Mouse (Mus musculus): ENCODE results near the gene Lmntd1. TPM values are rescaled to one million over a fixed set of nuclear protein-coding genes. Genes with fewer than 3 reads are reported as not detected.

The Lmntd1 gene
- polyA plus RNA-seq, 1 experiment from 2014 or later, result 0.20 TPM

- H3K4me2 ChIP-seq (ENCODE audit: low read depth, low read length), result no peak overlapping the region
- H3K36me3 ChIP-seq (replicated peaks; ENCODE audit: control insufficient read depth, insufficient read depth, low read depth, low read length), result no peaks in the 10 kb centered on the region
- no peak overlapping the region for H3K4me3 ChIP-seq (ENCODE audit: low read depth, low read length)
- ATAC-seq (replicated peaks; ENCODE audit: insufficient number of reproducible peaks, low FRiP score, low TSS enrichment, low read depth) (no peak), DNase-seq (ENCODE audit: low spot score) (no peak)
- 81% methylated on average over 21 of the region's 21 CpGs for WGBS
- H3K9ac ChIP-seq (replicated peaks; ENCODE audit: low read length), result no peak overlapping the region
- no peaks in the 10 kb centered on the region for H3K27me3 ChIP-seq (ENCODE audit: control insufficient read depth, insufficient read depth, low read length)
- no peaks in the 10 kb centered on the region for H3K9me3 ChIP-seq (replicated peaks; ENCODE audit: control insufficient read depth, low read length)
- no peaks in the 10 kb centered on the region for H3K4me1 ChIP-seq (ENCODE audit: control insufficient read depth, insufficient read depth, low read length)
- no peak overlapping the region for H3K27ac ChIP-seq (replicated peaks; ENCODE audit: low read depth, low read length)
Observed at GRCm38 (mm10) chr6:145585052-145585973, 28.8 kb downstream of the Lmntd1 start.

- Histone ChIP-seq H3K27me3 (ENCODE audit: control insufficient read depth, insufficient read depth, low read length) (no peaks in the 10 kb centered on the region), H3K4me3 (ENCODE audit: low read depth, low read length) (no peak overlapping the region), H3K4me2 (ENCODE audit: low read depth, low read length) (no peak overlapping the region), H3K36me3 (replicated peaks; ENCODE audit: control insufficient read depth, insufficient read depth, low read depth, low read length) (no peaks in the 10 kb centered on the region), H3K4me1 (ENCODE audit: control insufficient read depth, insufficient read depth, low read length) (no peaks in the 10 kb centered on the region), H3K9me3 (replicated peaks; ENCODE audit: control insufficient read depth, low read length) (no peaks in the 10 kb centered on the region), H3K9ac (replicated peaks; ENCODE audit: low read length) (no peak overlapping the region), H3K27ac (replicated peaks; ENCODE audit: low read depth, low read length) (no peak overlapping the region)
- DNase-seq (ENCODE audit: low spot score) (no peak), ATAC-seq (replicated peaks; ENCODE audit: insufficient number of reproducible peaks, low FRiP score, low TSS enrichment, low read depth) (no peak)
- 65% methylated on average over 10 of the region's 10 CpGs for WGBS
Observed at GRCm38 (mm10) chr6:145581366-145582170, 32.6 kb downstream of the Lmntd1 start.

- H3K27me3 ChIP-seq (ENCODE audit: control insufficient read depth, insufficient read depth, low read length), result no peaks in the 10 kb centered on the region
- H3K4me3 ChIP-seq (ENCODE audit: low read depth, low read length), result no peak overlapping the region
- no peak overlapping the region for H3K27ac ChIP-seq (replicated peaks; ENCODE audit: low read depth, low read length)
- WGBS, result 79% methylated on average over 3 of the region's 3 CpGs
- DNase-seq (ENCODE audit: low spot score) (no peak), ATAC-seq (replicated peaks; ENCODE audit: insufficient number of reproducible peaks, low FRiP score, low TSS enrichment, low read depth) (no peak)
- H3K4me2 ChIP-seq (ENCODE audit: low read depth, low read length), result no peak overlapping the region
- no peaks in the 10 kb centered on the region for H3K36me3 ChIP-seq (replicated peaks; ENCODE audit: control insufficient read depth, insufficient read depth, low read depth, low read length)
- no peaks in the 10 kb centered on the region for H3K4me1 ChIP-seq (ENCODE audit: control insufficient read depth, insufficient read depth, low read length)
- H3K9ac ChIP-seq (replicated peaks; ENCODE audit: low read length), result no peak overlapping the region
- no peaks in the 10 kb centered on the region for H3K9me3 ChIP-seq (replicated peaks; ENCODE audit: control insufficient read depth, low read length)
Observed at GRCm38 (mm10) chr6:145579761-145580160, 34.4 kb downstream of the Lmntd1 start.

- no peak overlapping the region for H3K4me2 ChIP-seq (ENCODE audit: low read depth, low read length)
- no peak overlapping the region for H3K27ac ChIP-seq (replicated peaks; ENCODE audit: low read depth, low read length)
- no peaks in the 10 kb centered on the region for H3K4me1 ChIP-seq (ENCODE audit: control insufficient read depth, insufficient read depth, low read length)
- no peak overlapping the region for H3K4me3 ChIP-seq (ENCODE audit: low read depth, low read length)
- WGBS, result 47% methylated on average over 10 of the region's 10 CpGs
- DNase-seq (ENCODE audit: low spot score), result no peak
- no peak overlapping the region for H3K9ac ChIP-seq (replicated peaks; ENCODE audit: low read length)
- ATAC-seq (replicated peaks; ENCODE audit: insufficient number of reproducible peaks, low FRiP score, low TSS enrichment, low read depth), result no peak
- no peaks in the 10 kb centered on the region for H3K36me3 ChIP-seq (replicated peaks; ENCODE audit: control insufficient read depth, insufficient read depth, low read depth, low read length)
- no peaks in the 10 kb centered on the region for H3K9me3 ChIP-seq (replicated peaks; ENCODE audit: control insufficient read depth, low read length)
- no peaks in the 10 kb centered on the region for H3K27me3 ChIP-seq (ENCODE audit: control insufficient read depth, insufficient read depth, low read length)
Observed at GRCm38 (mm10) chr6:145578457-145579185, 35.5 kb downstream of the Lmntd1 start.

- Histone ChIP-seq H3K4me3 (ENCODE audit: low read depth, low read length) (no peak overlapping the region), H3K4me2 (ENCODE audit: low read depth, low read length) (no peak overlapping the region), H3K9me3 (replicated peaks; ENCODE audit: control insufficient read depth, low read length) (no peaks in the 10 kb centered on the region), H3K36me3 (replicated peaks; ENCODE audit: control insufficient read depth, insufficient read depth, low read depth, low read length) (no peaks in the 10 kb centered on the region), H3K27me3 (ENCODE audit: control insufficient read depth, insufficient read depth, low read length) (no peaks in the 10 kb centered on the region), H3K9ac (replicated peaks; ENCODE audit: low read length) (no peak overlapping the region), H3K27ac (replicated peaks; ENCODE audit: low read depth, low read length) (no peak overlapping the region), H3K4me1 (ENCODE audit: control insufficient read depth, insufficient read depth, low read length) (no peaks in the 10 kb centered on the region)
- no peak for ATAC-seq (replicated peaks; ENCODE audit: insufficient number of reproducible peaks, low FRiP score, low TSS enrichment, low read depth)
- DNase-seq (ENCODE audit: low spot score), result no peak
- WGBS, result 90% methylated on average over 4 of the region's 4 CpGs
Observed at GRCm38 (mm10) chr6:145576762-145577161, 37.4 kb downstream of the Lmntd1 start.

- DNase-seq (ENCODE audit: low spot score), result no peak
Observed at GRCm38 (mm10) chr6:145573250-145574013, 40.7 kb downstream of the Lmntd1 start.

GRCm38 (mm10) chr6:145568701-145569100 is 45.4 kb downstream of the Lmntd1 start:
- no peak overlapping the region for H3K4me3 ChIP-seq (ENCODE audit: low read depth, low read length)

More at GRCm38 (mm10) chr6:145573250-145574013, 40.7 kb downstream of the Lmntd1 start:
- no peaks in the 10 kb centered on the region for H3K9me3 ChIP-seq (replicated peaks; ENCODE audit: control insufficient read depth, low read length)
- H3K36me3 ChIP-seq (replicated peaks; ENCODE audit: control insufficient read depth, insufficient read depth, low read depth, low read length), result no peaks in the 10 kb centered on the region
- H3K9ac ChIP-seq (replicated peaks; ENCODE audit: low read length), result no peak overlapping the region
- no peak overlapping the region for H3K27ac ChIP-seq (replicated peaks; ENCODE audit: low read depth, low read length)
- no peaks in the 10 kb centered on the region for H3K27me3 ChIP-seq (ENCODE audit: control insufficient read depth, insufficient read depth, low read length)
- H3K4me3 ChIP-seq (ENCODE audit: low read depth, low read length), result no peak overlapping the region
- H3K4me2 ChIP-seq (ENCODE audit: low read depth, low read length), result no peak overlapping the region
- ATAC-seq (replicated peaks; ENCODE audit: insufficient number of reproducible peaks, low FRiP score, low TSS enrichment, low read depth), result no peak
- 82% methylated on average over 6 of the region's 6 CpGs for WGBS
- H3K4me1 ChIP-seq (ENCODE audit: control insufficient read depth, insufficient read depth, low read length), result no peaks in the 10 kb centered on the region

More at GRCm38 (mm10) chr6:145568701-145569100, 45.4 kb downstream of the Lmntd1 start:
- no peak overlapping the region for H3K27ac ChIP-seq (replicated peaks; ENCODE audit: low read depth, low read length)
- WGBS, result 92% methylated on average over 3 of the region's 3 CpGs
- no peaks in the 10 kb centered on the region for H3K4me1 ChIP-seq (ENCODE audit: control insufficient read depth, insufficient read depth, low read length)
- no peaks in the 10 kb centered on the region for H3K27me3 ChIP-seq (ENCODE audit: control insufficient read depth, insufficient read depth, low read length)
- DNase-seq (ENCODE audit: low spot score) (no peak), ATAC-seq (replicated peaks; ENCODE audit: insufficient number of reproducible peaks, low FRiP score, low TSS enrichment, low read depth) (no peak)
- H3K9ac ChIP-seq (replicated peaks; ENCODE audit: low read length), result no peak overlapping the region
- H3K9me3 ChIP-seq (replicated peaks; ENCODE audit: control insufficient read depth, low read length), result no peaks in the 10 kb centered on the region
- H3K36me3 ChIP-seq (replicated peaks; ENCODE audit: control insufficient read depth, insufficient read depth, low read depth, low read length), result no peaks in the 10 kb centered on the region
- no peak overlapping the region for H3K4me2 ChIP-seq (ENCODE audit: low read depth, low read length)

All from embryonic facial prominence, embryonic 11.5 days (tissue).